Mouse (Mus musculus): ENCODE results near the gene Cdhr3.

Gene Cdhr3

DNA sequence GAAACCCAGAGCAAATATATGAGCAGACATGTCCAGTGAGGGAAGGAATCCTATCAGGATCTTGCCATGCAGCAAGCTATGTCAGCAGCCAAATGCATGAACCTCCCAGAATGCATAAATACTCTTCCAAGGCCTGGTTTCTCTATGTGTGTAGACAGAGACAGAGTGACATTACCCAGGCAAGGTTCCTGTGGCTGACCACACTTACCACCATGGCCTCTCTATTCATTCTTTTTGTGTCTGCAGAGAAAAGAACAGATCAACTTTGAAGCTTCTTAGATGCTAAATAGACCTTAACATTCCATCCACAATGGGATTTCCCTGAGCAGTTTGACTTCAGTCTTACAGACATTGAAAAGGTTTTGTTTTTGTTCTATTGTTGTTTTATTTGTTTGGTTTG is 54.0 kb downstream of the Cdhr3 start:
- in situ Hi-C loops (cut with MboI; ENCODE audit: low sequenced_read_pairs), result loop anchor here (10.0 kb wide), 1 partner anchor 66 kb away; no protein-coding TSS in a partner anchor

GRCm38 (mm10) chr12:33035719-33036521 is 56.8 kb downstream of the Cdhr3 start:
- in situ Hi-C loops (cut with MboI; ENCODE audit: low sequenced_read_pairs), result loop anchor here (10.0 kb wide), 1 partner anchor 69 kb away; no protein-coding TSS in a partner anchor

- in situ Hi-C loops (cut with MboI; ENCODE audit: low sequenced_read_pairs), result loop anchor here (10.0 kb wide), 1 partner anchor 70 kb away; no protein-coding TSS in a partner anchor
Measured at GRCm38 (mm10) chr12:33035089-33035718, 57.5 kb downstream of the Cdhr3 start.

DNA sequence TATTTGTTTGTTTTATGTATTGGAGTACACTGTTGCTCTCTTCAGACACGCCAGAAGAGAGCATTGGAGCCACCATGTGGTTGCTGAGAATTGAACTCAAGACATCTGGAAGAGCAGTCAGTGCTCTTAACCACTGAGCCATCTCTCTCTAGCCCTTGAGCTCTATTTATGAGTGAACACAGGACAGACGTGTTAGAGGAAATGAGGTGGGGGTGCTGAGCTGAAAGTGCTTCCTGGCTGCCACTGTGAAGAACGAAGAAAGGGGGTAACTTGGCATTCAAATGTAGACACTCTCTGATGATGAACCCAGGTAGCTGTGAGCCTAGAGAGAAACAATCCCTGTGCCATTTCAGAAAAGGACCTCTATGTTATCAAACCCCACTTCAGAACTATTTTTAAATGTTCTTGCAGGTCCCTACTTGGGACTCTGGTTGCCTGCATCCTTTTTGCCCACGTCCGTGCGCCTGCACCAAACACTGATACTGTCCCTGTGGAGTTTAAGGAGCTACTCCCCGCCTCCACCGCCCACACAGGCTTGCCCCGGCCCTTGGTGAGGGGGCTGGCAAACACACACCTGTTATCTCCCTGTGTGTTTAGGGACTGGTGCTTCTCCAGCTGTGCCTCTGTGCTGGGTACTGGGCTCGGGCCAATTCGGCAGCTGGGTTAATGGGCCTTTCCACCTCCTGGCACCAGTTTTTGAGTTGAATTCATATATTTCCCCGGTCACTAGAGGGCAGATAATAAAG is 58.2 kb downstream of the Cdhr3 start:
- in situ Hi-C loops (cut with MboI; ENCODE audit: low sequenced_read_pairs), result loop anchor here (10.0 kb wide), 1 partner anchor 70 kb away; no protein-coding TSS in a partner anchor

- in situ Hi-C loops (cut with MboI; ENCODE audit: low sequenced_read_pairs), result loop anchor here (10.0 kb wide), 1 partner anchor 72 kb away; no protein-coding TSS in a partner anchor
Measured at GRCm38 (mm10) chr12:33033221-33033620, 59.5 kb downstream of the Cdhr3 start.

GRCm38 (mm10) chr12:33030589-33030988 is 62.1 kb downstream of the Cdhr3 start:
- in situ Hi-C loops (cut with MboI; ENCODE audit: low sequenced_read_pairs), result loop anchor here (10.0 kb wide), 1 partner anchor 74 kb away; no protein-coding TSS in a partner anchor

- in situ Hi-C loops (cut with MboI; ENCODE audit: low sequenced_read_pairs), result loop anchor here (10.0 kb wide), 1 partner anchor 75 kb away; no protein-coding TSS in a partner anchor
Measured at GRCm38 (mm10) chr12:33030066-33030465, 62.6 kb downstream of the Cdhr3 start.

GRCm38 (mm10) chr12:33028708-33029107 is 64.0 kb downstream of the Cdhr3 start:
- in situ Hi-C loops (cut with MboI; ENCODE audit: low sequenced_read_pairs), result loop anchor here (10.0 kb wide), 1 partner anchor 236 kb away; no protein-coding TSS in a partner anchor

- in situ Hi-C loops (cut with MboI; ENCODE audit: low sequenced_read_pairs), result loop anchor here (10.0 kb wide), 1 partner anchor 237 kb away; no protein-coding TSS in a partner anchor
Measured at GRCm38 (mm10) chr12:33028109-33028691, 64.5 kb downstream of the Cdhr3 start.

DNA sequence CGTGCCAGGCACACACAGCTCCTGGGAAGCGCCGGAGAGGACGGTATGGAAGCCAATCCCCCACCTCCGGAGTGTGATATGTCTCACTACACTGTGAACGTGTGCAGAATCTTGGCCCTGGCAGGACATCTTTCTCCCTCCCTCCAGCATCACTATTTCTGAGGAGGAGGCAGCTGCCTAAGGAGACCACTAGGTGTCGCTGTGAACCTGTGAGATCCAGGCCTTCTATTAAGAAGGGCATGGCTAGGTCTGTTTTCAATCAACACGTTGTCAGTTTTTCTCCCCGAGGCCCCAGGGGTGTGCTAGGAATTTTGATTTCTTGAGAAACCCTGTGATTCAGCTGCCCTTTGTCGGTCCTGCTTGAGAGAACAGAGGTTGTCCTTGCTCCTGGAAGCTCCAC is 65.6 kb downstream of the Cdhr3 start:
- in situ Hi-C loops (cut with MboI; ENCODE audit: low sequenced_read_pairs), result loop anchor here (10.0 kb wide), 1 partner anchor 238 kb away; no protein-coding TSS in a partner anchor

DNA sequence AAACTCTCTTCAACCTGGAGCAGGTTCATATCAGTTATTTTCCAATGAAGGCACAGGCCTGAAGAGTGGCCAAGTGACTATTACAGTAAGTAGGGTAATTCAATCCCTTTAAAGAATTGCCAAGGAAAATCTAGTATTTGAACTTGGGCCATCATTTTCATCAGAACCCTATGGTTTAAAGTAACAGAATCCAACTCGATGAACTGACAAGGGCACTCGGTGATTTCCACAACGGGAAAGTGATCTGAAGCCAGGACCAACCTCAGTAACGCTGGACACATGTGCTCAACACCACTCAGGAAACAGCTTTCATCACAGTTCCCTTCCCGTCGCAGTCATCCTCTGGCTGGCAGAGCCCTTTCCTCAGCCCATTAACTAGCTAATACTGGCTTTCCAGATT is 68.2 kb downstream of the Cdhr3 start:
- in situ Hi-C loops (cut with MboI; ENCODE audit: low sequenced_read_pairs), result loop anchor here (10.0 to 25.0 kb wide), 2 partner anchors 112 to 240 kb away; no protein-coding TSS in a partner anchor

- in situ Hi-C loops (cut with MboI; ENCODE audit: low sequenced_read_pairs), result loop anchor here (10.0 to 25.0 kb wide), 2 partner anchors 109 to 243 kb away; no protein-coding TSS in a partner anchor
Measured at GRCm38 (mm10) chr12:33021751-33022150, 70.9 kb downstream of the Cdhr3 start.

- in situ Hi-C loops (cut with MboI; ENCODE audit: low sequenced_read_pairs), result loop anchor here (10.0 to 25.0 kb wide), 2 partner anchors 109 to 244 kb away; no protein-coding TSS in a partner anchor
Measured at GRCm38 (mm10) chr12:33021140-33021539, 71.5 kb downstream of the Cdhr3 start.

- in situ Hi-C loops (cut with MboI; ENCODE audit: low sequenced_read_pairs), result loop anchor here (10.0 to 25.0 kb wide), 2 partner anchors 108 to 245 kb away; no protein-coding TSS in a partner anchor
Measured at GRCm38 (mm10) chr12:33020011-33020410, 72.7 kb downstream of the Cdhr3 start.

- in situ Hi-C loops (cut with MboI; ENCODE audit: low sequenced_read_pairs), result loop anchor here (25.0 kb wide), 1 partner anchor 106 kb away; no protein-coding TSS in a partner anchor
Measured at GRCm38 (mm10) chr12:33018601-33019000, 74.1 kb downstream of the Cdhr3 start.

DNA sequence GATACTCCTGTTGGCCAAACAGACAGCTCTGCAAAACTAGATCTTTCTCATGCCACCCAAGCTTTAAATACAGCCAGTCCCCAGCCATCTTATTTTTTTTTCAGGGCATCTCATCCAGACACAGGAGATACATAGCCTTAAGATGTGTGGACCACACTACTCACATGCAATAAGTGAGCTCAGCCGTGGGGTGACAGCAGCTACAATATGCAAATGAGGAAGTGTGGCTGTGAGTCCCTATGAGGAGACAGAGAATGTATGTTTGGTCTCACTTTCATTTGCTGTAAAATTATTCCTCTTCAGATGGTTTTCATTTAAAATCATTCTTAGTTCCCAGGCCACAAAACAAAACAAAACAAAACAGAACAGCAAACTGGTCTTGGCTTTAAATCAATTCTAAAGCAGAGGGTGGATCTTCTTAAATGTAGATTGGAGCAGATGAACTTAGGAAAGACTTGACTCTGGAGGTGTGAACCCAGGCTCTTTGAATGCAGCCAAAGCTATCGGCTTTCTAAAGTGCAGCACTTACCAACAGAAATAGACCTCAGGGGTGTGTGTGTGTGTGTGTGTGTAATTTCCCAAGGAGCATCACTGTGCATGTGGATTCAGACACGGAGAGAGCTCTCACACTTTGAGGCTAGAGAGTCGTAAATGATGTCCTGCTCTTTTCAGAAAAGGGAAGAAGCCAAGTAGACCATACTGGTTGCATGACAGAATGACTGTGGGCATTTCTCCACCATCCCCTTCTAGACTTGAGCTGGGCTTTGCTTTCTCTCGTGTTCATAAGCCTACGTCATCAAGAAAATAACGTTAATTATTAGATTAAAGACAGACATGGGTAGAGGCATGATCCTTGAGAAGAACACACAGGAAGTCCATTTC is 75.6 kb downstream of the Cdhr3 start:
- in situ Hi-C loops (cut with MboI; ENCODE audit: low sequenced_read_pairs), result loop anchor here (25.0 kb wide), 1 partner anchor 105 kb away; no protein-coding TSS in a partner anchor

GRCm38 (mm10) chr12:33015103-33015502 is 77.6 kb downstream of the Cdhr3 start:
- in situ Hi-C loops (cut with MboI; ENCODE audit: low sequenced_read_pairs), result loop anchor here (25.0 kb wide), 1 partner anchor 103 kb away; no protein-coding TSS in a partner anchor

GRCm38 (mm10) chr12:33014050-33014796 is 78.5 kb downstream of the Cdhr3 start:
- in situ Hi-C loops (cut with MboI; ENCODE audit: low sequenced_read_pairs), result loop anchor here (25.0 kb wide), 1 partner anchor 102 kb away; no protein-coding TSS in a partner anchor
